Mouse (Mus musculus) kidney, postnatal 4 days (tissue): ENCODE data around the gene Tdo2.
A peak's percentile ranks its signal among the peaks of the same experiment; 100 is the strongest.

Experiments
- DNase-seq, 2 experiments: peaks; one replicate each; pipeline ENCODE4 v3.0.0; 2021; ENCODE audit warnings: mixed read lengths in 2 of 2

Tdo2 gene

DNA sequence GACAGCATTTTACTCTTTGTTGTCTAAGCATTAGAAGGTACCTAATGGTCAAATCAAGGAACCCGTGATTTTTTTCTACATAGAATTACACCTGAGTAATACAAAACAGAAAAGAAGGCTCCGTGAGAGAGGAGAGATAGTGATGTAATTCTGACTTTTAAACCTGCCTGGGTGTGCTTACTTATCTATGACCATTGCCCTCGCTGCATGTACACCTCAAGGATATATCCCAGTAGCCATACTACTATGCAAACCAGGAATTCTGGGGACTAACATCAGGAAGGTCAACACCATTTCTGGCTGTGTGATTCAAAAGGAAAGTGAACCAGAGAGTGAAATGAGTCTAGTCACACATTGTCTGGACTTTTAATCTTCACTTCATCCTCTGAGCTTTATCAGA, 33.7 kb downstream of the Tdo2 start:
- no peak for DNase-seq

DNA sequence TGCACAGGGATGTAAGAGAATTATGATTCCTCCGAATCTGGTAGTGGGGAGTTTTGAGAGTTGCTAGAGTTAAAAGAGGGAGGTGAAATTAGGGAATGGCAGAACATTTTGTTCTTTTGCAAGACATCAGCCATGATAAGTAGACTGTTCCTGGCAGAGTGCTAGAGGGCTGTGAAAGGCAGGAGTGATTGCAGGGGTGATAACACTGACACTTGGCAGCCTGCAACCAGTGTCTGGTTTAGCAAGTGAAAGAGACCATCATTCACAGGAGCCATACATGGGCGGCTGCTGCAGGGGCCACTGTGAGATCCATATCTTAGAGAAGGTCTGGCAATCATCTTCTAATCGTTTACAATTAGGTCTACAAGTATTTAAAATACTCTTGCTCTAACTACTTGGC, 37.1 kb downstream of the Tdo2 start:
- DNase-seq: no peak

DNA sequence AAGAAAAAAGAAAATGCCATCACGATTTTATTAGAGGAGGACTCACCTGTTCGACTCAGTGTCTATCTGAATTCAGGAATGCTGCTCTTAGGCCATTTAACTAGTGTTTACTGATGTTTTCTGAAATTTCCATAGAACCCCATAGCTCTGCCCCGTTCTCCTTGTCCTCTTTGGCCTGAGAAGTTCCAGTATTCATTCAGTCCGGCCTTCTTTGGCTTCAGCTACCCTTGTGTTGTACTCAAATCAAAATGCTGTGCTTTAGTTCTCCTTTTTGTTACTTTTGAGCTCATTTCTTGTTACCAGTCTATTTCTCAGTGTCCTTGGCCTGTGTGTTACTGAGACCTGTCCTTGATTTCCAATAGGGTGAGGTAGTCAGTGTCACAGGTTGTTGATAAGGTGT, 42.7 kb downstream of the Tdo2 start:
- DNase-seq: no peak

DNA sequence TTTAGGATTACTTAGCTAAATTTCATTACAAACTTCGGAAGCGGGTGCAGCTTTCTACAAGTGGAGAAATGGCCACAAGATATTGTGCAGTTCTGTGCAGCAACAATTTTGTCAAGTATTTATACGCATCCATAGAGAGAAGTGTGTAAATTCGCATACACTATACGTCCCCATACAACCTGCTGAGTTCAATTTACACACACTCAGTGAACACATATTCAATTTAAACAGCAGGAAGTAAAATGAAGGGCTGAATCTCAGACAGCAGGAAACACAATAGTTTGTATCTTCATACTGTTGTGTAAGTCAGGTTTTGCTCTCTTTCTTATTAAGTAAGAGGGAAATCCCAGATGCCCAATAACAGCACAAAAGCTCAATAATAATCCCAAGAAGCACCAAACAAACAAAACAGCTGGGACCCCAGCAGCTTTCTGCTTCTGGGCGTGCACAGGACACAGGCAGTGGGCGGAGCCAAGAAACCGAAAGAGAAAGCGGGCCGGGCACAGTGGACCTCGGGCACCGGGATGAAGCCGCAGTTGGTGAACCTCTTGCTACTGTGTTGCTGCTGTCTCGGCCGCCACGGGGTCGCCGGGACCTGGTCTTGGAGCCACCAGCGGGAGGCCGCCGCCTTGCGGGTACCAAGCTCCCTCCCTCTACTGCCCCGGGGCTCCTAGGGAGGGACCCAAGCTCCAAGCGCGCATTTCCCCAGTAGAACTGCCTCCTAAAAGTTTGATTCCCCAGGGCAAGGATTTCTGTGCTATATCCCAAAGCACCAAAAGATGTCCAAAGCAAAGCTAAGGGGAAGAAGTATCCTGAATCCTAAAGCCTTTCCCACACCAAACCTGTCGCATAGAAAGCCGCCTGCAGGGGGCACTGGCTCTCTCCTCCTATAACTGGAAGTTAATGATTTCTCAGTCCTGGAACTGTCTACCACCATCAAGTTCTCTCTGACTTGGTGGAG, 43.6 kb downstream of the Tdo2 start, which contains the start of gene Ctso:
Gene Ctso, plus strand, starts transcription at position 461 of the 961 bp plus-strand sequence.
- peak; percentile 92 to 93 for DNase-seq

DNA sequence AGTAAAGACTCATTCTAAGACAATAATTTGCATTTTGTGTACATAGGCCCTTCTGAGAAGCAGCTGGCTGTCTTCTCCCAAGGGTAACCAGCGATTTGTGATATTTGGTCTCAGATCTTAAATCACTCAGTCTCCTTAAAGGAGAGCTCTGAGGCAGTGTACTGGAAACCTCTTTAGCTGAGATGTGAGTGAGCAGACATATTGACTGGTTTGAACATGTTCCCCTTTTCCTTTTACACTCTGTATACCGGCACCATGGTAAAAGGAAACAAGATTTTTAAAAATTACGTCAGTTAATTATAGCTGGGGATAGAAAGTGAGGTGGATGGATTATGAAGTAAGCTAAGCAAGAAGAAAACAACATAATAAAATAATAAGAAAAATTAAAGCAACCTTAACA, 44.3 kb downstream of the Tdo2 start:
- no peak for DNase-seq

DNA sequence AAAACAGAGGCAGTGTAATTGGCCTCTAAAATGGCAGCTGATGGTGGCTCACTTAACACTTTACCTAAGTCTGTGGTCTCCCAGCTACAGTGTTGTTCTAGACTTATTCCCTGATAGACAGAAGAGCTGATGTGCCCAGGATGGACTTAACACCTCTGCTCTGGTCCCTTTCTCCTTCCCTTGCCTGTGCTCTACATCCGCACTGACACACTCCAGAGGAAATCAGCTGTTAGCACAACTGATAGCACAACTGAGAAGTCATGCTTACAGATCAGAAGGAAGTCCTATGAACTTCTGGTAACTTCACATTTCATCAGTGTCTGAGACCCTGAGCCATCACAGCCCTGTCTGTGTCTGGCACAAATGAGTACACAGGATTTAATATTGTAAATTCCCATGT, 46.9 kb downstream of the Tdo2 start:
- DNase-seq: no peak

DNA sequence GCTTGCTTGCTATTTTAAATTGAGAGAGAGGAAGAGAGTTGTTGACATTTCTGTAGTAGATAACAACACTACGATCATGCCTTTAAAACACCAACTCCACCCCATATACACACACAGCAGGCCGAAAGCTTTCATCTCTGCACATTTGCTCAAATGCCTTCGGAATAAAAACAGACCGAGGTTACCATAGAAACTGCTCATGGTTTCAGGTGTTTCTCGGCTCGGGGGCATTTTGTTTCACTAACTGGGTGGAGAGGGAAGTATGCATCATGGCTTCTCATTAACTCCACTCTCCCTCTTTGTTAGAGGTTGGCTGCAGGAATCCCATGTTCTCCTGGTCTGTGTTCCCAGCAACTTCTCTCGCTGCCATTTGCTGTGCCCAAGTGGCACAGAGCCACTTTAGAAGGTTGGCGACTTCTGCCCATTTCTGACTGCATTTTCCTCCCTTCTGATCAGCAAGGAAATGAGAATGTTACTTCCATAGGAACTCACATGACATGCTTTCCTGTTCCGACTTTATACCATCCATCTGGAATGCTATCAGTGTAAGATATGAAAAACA, 49.2 kb downstream of the Tdo2 start:
- DNase-seq: no peak

DNA sequence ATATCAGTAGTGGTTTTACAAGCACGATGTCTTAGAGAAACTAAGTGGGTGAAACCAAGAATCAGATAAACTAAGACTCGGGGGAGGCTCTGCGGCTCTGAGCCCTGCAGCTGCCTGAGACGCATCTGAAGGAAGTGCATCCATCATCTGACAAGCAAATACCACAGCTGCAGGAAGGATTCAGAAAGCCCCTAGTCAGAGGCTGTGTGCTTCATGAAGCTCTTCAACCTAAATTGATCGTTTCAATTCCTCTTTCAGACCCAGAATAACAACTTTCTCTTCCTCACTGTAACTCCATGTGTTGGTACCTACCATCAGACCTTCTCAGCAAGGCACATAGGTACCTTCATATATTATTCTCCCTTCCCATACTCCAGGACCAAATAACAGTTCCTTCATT, 50.1 kb downstream of the Tdo2 start:
- no peak for DNase-seq

DNA sequence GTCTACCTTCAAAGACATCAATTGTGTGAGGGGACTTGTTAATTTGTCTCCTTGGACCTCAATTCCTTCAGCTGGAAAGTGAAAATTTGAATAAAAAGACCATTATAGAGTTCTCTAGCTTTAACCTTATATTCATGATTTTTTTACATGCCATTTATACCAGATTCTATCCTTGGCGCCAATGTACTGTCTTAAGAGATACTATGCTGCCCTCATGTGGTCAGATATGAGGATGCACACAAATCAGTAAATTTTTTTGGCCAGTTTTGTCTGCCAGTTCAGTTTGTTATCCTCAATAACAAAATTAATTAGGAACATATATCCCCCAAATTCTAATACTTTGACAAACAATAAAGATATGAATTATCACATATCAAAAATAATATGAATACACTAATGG, 51.1 kb downstream of the Tdo2 start:
- DNase-seq: peak in 1 of 2 experiments; percentile 26

DNA sequence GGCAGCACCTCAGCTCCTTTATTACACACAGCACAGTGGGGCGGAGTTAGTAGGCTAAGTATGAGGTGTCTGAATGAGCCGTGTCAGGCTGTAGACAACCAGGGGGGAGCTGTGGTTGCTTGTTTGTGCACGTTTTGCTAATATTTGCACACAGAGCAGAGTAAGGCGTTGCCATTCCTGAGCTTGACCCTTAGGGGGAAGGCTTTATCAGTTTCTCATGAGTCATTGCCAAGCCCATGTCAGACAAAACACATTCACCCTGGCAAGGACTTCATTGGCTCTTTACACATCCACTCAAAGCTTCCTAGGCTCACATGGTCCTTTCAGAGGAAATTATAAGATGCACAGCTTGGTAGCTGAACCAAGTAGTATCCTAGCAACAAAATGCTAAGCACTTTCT, 53.1 kb downstream of the Tdo2 start:
- DNase-seq: no peak

DNA sequence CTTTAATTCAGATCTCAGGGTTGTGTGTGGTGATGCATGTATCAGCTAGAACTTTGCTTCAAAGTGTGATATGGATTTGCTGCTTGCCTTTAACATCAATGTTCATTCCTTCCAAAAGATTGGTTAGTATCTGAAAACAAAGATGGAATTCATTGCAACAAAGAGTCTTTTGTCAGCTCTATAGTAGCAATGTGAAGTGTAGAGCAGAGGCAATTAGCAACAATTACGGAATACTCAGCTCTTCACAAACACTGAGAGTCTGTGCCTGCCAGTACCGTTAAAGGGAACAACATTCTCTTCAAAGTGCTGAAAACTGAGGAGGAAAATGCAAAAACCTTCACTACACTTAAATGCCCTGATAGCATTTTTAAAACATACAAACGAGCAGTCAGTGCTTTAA, 56.3 kb downstream of the Tdo2 start:
- no peak for DNase-seq

DNA sequence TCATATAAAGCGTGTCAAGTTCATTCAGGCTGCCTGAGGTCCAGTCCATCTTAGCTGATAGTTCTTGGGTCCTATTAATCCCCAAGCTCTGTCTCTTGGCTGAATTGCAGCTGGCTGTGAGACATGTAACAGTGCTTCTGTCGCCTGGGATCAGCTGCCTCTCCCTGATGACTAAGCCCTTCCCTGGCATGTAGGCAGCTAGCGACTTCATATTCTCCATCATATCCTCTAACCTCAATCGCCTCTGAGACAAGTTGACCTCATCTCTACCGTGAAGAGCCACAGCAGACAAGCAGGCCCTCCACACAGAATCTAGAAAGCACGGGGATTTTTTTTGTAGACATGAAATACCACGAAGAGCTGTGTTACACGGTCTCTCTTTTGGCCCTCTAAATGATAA, 57.8 kb downstream of the Tdo2 start:
- no peak for DNase-seq

DNA sequence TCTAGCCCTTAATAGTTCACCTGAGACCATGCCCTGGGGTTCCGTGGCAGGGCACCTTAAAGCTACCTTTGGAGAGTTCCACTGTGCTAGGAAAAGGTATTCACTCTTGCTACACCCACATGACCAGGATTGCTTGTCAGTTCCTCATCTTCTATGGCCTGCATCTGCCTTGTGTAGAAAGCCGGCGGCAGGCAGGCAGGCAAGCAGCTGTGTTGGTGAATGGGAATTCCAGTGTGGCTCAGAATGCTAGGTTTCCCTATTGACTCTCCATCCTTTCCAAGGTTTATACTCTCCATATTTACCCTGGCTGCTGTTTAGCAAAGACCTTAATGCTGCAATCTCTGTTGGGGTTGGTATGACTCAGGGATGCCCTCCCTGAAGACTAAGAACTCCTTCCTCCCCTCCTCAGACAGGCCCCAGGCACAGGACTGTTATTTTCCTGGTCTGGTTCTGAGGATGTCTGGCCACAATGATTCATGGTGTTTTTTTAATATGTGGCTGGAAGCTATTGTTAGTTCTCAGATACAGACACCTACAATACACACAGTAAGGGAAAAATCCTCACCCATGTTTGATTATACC, 58.6 kb downstream of the Tdo2 start:
- DNase-seq: no peak

DNA sequence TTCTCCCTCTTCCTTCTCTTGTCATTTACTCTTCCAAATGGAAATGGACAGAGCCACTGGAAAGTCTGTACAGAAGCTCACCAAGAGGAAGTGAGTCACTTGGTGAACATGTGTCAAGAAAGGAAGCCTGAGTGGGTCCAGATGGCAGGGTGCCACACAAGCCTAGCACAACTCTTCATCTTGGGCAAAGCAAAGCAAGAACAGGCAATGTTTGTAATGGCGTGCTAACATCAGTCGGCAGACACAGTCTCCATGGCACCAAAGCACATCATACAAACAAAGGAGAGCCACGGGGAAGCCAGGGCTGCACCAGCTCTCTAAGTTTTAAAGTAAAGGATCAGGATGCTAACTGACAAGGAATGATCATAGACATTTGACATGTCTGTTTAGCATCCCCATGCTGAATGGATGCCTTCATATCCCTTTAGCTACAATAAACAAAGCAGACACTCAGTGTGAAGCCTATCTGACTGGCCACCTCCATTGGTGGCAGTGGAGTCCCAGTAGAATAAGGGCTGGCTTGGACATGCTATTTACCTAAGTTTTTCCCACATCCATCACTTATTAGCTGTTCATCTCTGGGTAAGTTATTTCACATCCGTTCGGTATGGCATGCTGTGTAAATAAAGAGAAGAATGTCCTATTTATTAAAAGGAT, 59.8 kb downstream of the Tdo2 start:
- DNase-seq: no peak

DNA sequence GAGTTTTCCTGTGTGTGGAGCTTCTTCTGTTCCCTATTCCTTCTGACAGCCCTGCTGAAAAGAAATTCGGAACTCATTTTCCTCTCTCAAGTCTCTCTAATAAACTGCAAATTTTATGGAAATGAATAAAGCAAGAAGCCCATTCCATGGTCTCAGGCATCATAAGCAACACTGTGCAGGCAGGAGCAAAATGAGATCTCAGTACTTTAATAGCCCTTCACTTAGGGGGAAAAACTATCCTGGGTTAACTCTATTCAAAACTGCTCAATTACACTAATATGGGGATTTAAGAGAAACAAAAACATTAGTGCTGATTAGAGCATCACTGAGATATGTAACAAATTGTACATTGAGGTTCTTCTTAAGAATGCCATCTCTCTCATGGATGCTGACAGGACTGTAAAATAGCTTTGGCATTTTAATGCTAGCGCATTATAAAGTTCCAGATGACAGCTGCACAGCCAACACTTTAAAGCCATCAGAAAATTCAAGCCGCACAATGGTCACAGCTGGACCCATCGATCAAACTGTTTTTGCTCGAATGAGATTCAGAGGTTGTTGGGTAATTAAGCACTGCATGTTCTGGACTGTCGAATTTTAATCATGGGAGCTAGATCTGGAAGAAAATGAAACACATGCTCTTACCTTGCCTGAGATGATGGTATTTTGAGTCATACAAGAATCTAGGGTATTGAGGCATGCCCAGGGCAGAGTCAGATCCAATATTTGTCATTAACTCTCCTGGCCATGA, 65.5 kb downstream of the Tdo2 start:
- no peak for DNase-seq
